Mouse (Mus musculus): Measurements from ENCODE around the gene Rap1gap2. TPM values are rescaled to one million over a fixed set of nuclear protein-coding genes. Genes with fewer than 3 reads are reported as not detected.

Gene Rap1gap2
- polyA plus RNA-seq, 1 experiment: 21.4 TPM

GRCm38 (mm10) chr11:74625333-74625732, 14.6 kb upstream of the Rap1gap2 start:
- DNase-seq (ENCODE audit: low read depth, low spot score): no peak

GRCm38 (mm10) chr11:74623693-74624092, 13.0 kb upstream of the Rap1gap2 start:
- 33% methylated on average over 6 of the region's 6 CpGs for WGBS
- no peak for DNase-seq (ENCODE audit: low read depth, low spot score)

GRCm38 (mm10) chr11:74621974-74622669, 11.4 kb upstream of the Rap1gap2 start:
- DNase-seq (ENCODE audit: low read depth, low spot score): no peak
- WGBS: 69% methylated on average over 8 of the region's 8 CpGs

- WGBS: 7% methylated on average over 16 of the region's 16 CpGs
- no peak for DNase-seq (ENCODE audit: low read depth, low spot score)
Measured at GRCm38 (mm10) chr11:74619956-74620300, 9.2 kb upstream of the Rap1gap2 start.

GRCm38 (mm10) chr11:74619201-74619955, 8.7 kb upstream of the Rap1gap2 start, which contains the start of gene Ccdc92b:
Ccdc92b (plus strand) TSS chr11:74619605.
- WGBS: 2% methylated on average over 57 of the region's 63 CpGs
- DNase-seq (ENCODE audit: low read depth, low spot score): no peak

GRCm38 (mm10) chr11:74615571-74615970, 4.9 kb upstream of the Rap1gap2 start:
- no peak for DNase-seq (ENCODE audit: low read depth, low spot score)
- WGBS: 44% methylated on average over 5 of the region's 5 CpGs

- WGBS: 47% methylated on average over 4 of the region's 4 CpGs
Measured at GRCm38 (mm10) chr11:74613428-74613827, 2.7 kb upstream of the Rap1gap2 start.

GRCm38 (mm10) chr11:74611437-74611836, 722 bp upstream of the Rap1gap2 start:
- no peak for DNase-seq (ENCODE audit: low read depth, low spot score)
- 10% methylated on average over 7 of the region's 7 CpGs for WGBS

More at GRCm38 (mm10) chr11:74613428-74613827, 2.7 kb upstream of the Rap1gap2 start:
- DNase-seq (ENCODE audit: low read depth, low spot score): no peak

GRCm38 (mm10) chr11:74610068-74610467, 647 bp downstream of the Rap1gap2 start:
- 53% methylated on average over 5 of the region's 5 CpGs for WGBS
- DNase-seq (ENCODE audit: low read depth, low spot score): no peak

- no peak for DNase-seq (ENCODE audit: low read depth, low spot score)
- WGBS: 92% methylated on average over 1 of the region's 1 CpGs
Measured at GRCm38 (mm10) chr11:74602286-74602685, 8.4 kb downstream of the Rap1gap2 start.

GRCm38 (mm10) chr11:74597990-74598337, 12.8 kb downstream of the Rap1gap2 start:
- DNase-seq (ENCODE audit: low read depth, low spot score): no peak

- WGBS: 19% methylated on average over 4 of the region's 4 CpGs
- DNase-seq (ENCODE audit: low read depth, low spot score): peak; percentile 98
Measured at GRCm38 (mm10) chr11:74597283-74597989, 13.3 kb downstream of the Rap1gap2 start.

GRCm38 (mm10) chr11:74592246-74592645, 18.5 kb downstream of the Rap1gap2 start:
- DNase-seq (ENCODE audit: low read depth, low spot score): no peak
- WGBS: 78% methylated on average over 3 of the region's 3 CpGs

GRCm38 (mm10) chr11:74590691-74591090, 20.0 kb downstream of the Rap1gap2 start:
- 47% methylated on average over 13 of the region's 13 CpGs for WGBS
- DNase-seq (ENCODE audit: low read depth, low spot score): no peak

GRCm38 (mm10) chr11:74590239-74590596, 20.5 kb downstream of the Rap1gap2 start:
- DNase-seq (ENCODE audit: low read depth, low spot score): no peak
- WGBS: 2% methylated on average over 25 of the region's 25 CpGs

- 3% methylated on average over 66 of the region's 66 CpGs for WGBS
- DNase-seq (ENCODE audit: low read depth, low spot score): no peak
Measured at GRCm38 (mm10) chr11:74589401-74590238, 21.1 kb downstream of the Rap1gap2 start.

- no peak for DNase-seq (ENCODE audit: low read depth, low spot score)
- WGBS: 65% methylated on average over 5 of the region's 5 CpGs
Measured at GRCm38 (mm10) chr11:74586401-74586800, 24.3 kb downstream of the Rap1gap2 start.

GRCm38 (mm10) chr11:74584946-74585723, 25.6 kb downstream of the Rap1gap2 start:
- WGBS: 60% methylated on average over 10 of the region's 10 CpGs
- DNase-seq (ENCODE audit: low read depth, low spot score): no peak

- WGBS: 62% methylated on average over 7 of the region's 7 CpGs
Measured at GRCm38 (mm10) chr11:74583824-74584349, 26.8 kb downstream of the Rap1gap2 start.

More at GRCm38 (mm10) chr11:74583824-74584349, 26.8 kb downstream of the Rap1gap2 start:
- DNase-seq (ENCODE audit: low read depth, low spot score): no peak

All from large intestine, adult 2 months (tissue).